In the genomic region with DNA sequence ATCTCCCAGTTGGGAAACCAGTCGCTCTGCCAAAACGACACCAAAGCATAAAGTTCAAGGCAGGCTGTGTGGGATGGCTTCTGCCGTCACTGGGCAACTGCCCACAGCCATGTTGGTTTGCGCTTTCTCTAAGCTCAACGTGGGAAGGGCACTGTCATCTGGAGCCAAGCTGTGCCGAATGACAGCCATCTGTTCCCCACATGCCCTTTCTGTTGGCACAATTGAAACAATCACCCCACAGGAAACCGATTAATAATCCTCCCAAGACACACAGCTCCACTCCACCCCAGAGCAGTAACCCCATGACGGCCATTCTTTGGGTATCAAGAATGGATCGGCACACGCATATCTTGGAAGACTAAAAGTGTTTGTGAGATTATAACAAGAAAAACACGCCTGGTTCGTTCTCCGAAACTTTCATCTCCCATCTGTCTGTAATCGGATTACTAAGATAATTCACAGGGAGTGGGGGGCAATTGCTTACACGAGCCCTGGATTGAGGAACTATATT, we compare ENCODE assay signal across 11 mouse cellular contexts. TPM values are rescaled to one million over a fixed set of nuclear protein-coding genes. Genes with fewer than 3 reads are reported as not detected.
A peak's percentile ranks its signal among the peaks of the same experiment; 100 is the strongest.
DNase-seq lines count a peak whose midpoint lies in the region; ATAC-seq lines count a peak whose summit lies in the region.
"Had no signal": no experiment of that assay in that cellular context is flagged by ENCODE, and none has a peak within 500 bp of the region (broad histone marks: within the 10 kb centered on the region; RNA-seq: fewer than 3 reads in every experiment).

No protein-coding gene starts in this region.

- H3K9me3 ChIP-seq in forebrain, embryonic 15.5 days, result no peaks in the 10 kb centered on the region

- no peak overlapping the region for H3K9ac ChIP-seq in forebrain, embryonic 15.5 days (replicated peaks)

- WGBS in forebrain, embryonic 15.5 days, result 47% methylated on average over 15 of the region's 15 CpGs

- no peak overlapping the region for H3K27ac ChIP-seq in forebrain, embryonic 15.5 days (replicated peaks)

- peaks cover 3% of the 10 kb centered on the region; the same call in 1 of the 2 replicates for H3K4me1 ChIP-seq in forebrain, embryonic 15.5 days

- H3K4me3 ChIP-seq in forebrain, embryonic 15.5 days, result no peak overlapping the region
- H3K4me3 ChIP-seq: myocyte had no signal

- no peak overlapping the region for H3K4me2 ChIP-seq in forebrain, embryonic 15.5 days (replicated peaks)

- DNase-seq in right cerebral cortex, postnatal 10 days (ENCODE audit: low spot score in 2 of 2), result peak; percentile 26 to 32
- no peak for DNase-seq in right cerebral cortex, postnatal 4 days
- peak; percentile 46 for DNase-seq in layer of hippocampus, postnatal 10 days (ENCODE audit: low spot score in 2 of 2)
- peak; percentile 18 for DNase-seq in telencephalon, adult 2 months (ENCODE audit: low read depth, low spot score)
- no peak for DNase-seq in embryo, embryonic 10 days (ENCODE audit: low spot score)
- no peak for DNase-seq in urinary bladder, postnatal 14 days (ENCODE audit: low spot score)
- DNase-seq in thymus, postnatal 10 days (ENCODE audit: low spot score in 2 of 2), result no peak
- DNase-seq: lung, adult 18-20 months had no signal

- H3K36me3 ChIP-seq in forebrain, embryonic 15.5 days, result no peaks in the 10 kb centered on the region

- peak; percentile 61; the same call in 1 of the 2 replicates for ATAC-seq in forebrain, embryonic 15.5 days (replicated peaks)
- ATAC-seq: activated CD4-positive, CD25-positive, alpha-beta regulatory T cell, adult 4 months had no signal

- H3K27me3 ChIP-seq in forebrain, embryonic 15.5 days, result no peaks in the 10 kb centered on the region

RNA-seq across cellular contexts. Expression of a gene that starts 52.0 kb away (rescaled TPM):
- 10.7 TPM in 2 replicates for polyA plus RNA-seq in forebrain, embryonic 15.5 days (2015; fragmentation: Nextera tagmentation; extraction: Ambion mirVana)
- total RNA-seq in layer of hippocampus, postnatal 10 days (2021), result 10 to 100 TPM; 15.6 to 17.4 TPM

Comparison
In these comparisons a context has a peak if more than half of its experiments do, and no peak if none do; other contexts are left out.
1. DNase-seq: peak in right cerebral cortex, postnatal 10 days (2 of 2), layer of hippocampus, postnatal 10 days (2 of 2) and telencephalon, adult 2 months (single experiment); none in right cerebral cortex, postnatal 4 days (single experiment), embryo, embryonic 10 days (single experiment), urinary bladder, postnatal 14 days (single experiment) and thymus, postnatal 10 days (0 of 2).